Mouse (Mus musculus) hindbrain, embryonic 10.5 days (tissue): ENCODE measurements at regions not wholly inside any gene's neighbourhood (a gene's known extent, or its start where the extent isn't known, plus 50 kb on each side); places are given as distances from the start of the nearest gene placed in this dataset.

Experiments
- DNase-seq: peaks from one replicate; pipeline ENCODE4 v3.0.0-alpha.2; 2017; ENCODE audit warnings: low spot score
- H3K27ac ChIP-seq: fragments of 300-500 bp; sonication (generic); 2 replicates; pipeline ENCODE4 v1.5.1; 2016; ENCODE audit warnings: mild to moderate bottlenecking, moderate library complexity
- H3K27me3 ChIP-seq: fragments of 300-500 bp; sonication (generic); 2 replicates; pipeline ENCODE4 v1.6.1; 2016; ENCODE audit warnings: mild to moderate bottlenecking; ENCODE audit not compliant: poor library complexity, insufficient read depth, severe bottlenecking
- H3K36me3 ChIP-seq: fragments of 300-500 bp; sonication (generic); 2 replicates; pipeline ENCODE4 v1.6.1; 2016; ENCODE audit warnings: mild to moderate bottlenecking, moderate library complexity
- H3K4me1 ChIP-seq: fragments of 300-500 bp; sonication (generic); replicated peaks from 2 replicates; pipeline ENCODE4 v1.6.1; 2016; ENCODE audit warnings: mild to moderate bottlenecking
- H3K4me3 ChIP-seq: fragments of 300-500 bp; sonication (generic); 2 replicates; pipeline ENCODE4 v1.5.1; 2016; ENCODE audit warnings: mild to moderate bottlenecking, moderate library complexity
- H3K9me3 ChIP-seq: fragments of 300-500 bp; sonication (generic); 2 replicates; pipeline ENCODE4 v1.6.1; 2016; ENCODE audit warnings: mild to moderate bottlenecking, moderate library complexity
- WGBS: fragments of 180-500 bp; shearing (Covaris S2); methylation state at CpG from one replicate; pipeline ENCODE4 v1.1.7; 2016; 5-methylcytosine and 5-hydroxymethylcytosine counted together

- no peak for DNase-seq
Observed at GRCm38 (mm10) chrX:22898698-22899051, 466.2 kb downstream of the Klhl13 start.

GRCm38 (mm10) chrX:22898048-22898697 is 466.7 kb downstream of the Klhl13 start:
- Histone ChIP-seq H3K4me1 (no peaks in the 10 kb centered on the region), H3K36me3 (no peaks in the 10 kb centered on the region), H3K27me3 (no peaks in the 10 kb centered on the region), H3K27ac (no peak overlapping the region), H3K9me3 (no peaks in the 10 kb centered on the region), H3K4me3 (no peak overlapping the region)
- no peak for DNase-seq
- WGBS = 48% methylated on average over 7 of the region's 7 CpGs

More at GRCm38 (mm10) chrX:22898698-22899051, 466.2 kb downstream of the Klhl13 start:
- H3K27me3 ChIP-seq = no peaks in the 10 kb centered on the region
- no peak overlapping the region for H3K4me3 ChIP-seq
- no peaks in the 10 kb centered on the region for H3K4me1 ChIP-seq
- no peaks in the 10 kb centered on the region for H3K36me3 ChIP-seq
- WGBS = 67% methylated on average over 1 of the region's 1 CpGs
- no peaks in the 10 kb centered on the region for H3K9me3 ChIP-seq
- H3K27ac ChIP-seq = no peak overlapping the region

- no peak overlapping the region for H3K27ac ChIP-seq
- no peaks in the 10 kb centered on the region for H3K36me3 ChIP-seq
- H3K9me3 ChIP-seq = no peaks in the 10 kb centered on the region; the same call in 1 of the 2 replicates
- no peak for DNase-seq
- H3K27me3 ChIP-seq = no peaks in the 10 kb centered on the region
- H3K4me3 ChIP-seq = no peak overlapping the region
- 85% methylated on average over 1 of the region's 1 CpGs for WGBS
- H3K4me1 ChIP-seq = no peaks in the 10 kb centered on the region
Observed at GRCm38 (mm10) chrX:22869791-22870190, 495.1 kb downstream of the Klhl13 start.

DNA sequence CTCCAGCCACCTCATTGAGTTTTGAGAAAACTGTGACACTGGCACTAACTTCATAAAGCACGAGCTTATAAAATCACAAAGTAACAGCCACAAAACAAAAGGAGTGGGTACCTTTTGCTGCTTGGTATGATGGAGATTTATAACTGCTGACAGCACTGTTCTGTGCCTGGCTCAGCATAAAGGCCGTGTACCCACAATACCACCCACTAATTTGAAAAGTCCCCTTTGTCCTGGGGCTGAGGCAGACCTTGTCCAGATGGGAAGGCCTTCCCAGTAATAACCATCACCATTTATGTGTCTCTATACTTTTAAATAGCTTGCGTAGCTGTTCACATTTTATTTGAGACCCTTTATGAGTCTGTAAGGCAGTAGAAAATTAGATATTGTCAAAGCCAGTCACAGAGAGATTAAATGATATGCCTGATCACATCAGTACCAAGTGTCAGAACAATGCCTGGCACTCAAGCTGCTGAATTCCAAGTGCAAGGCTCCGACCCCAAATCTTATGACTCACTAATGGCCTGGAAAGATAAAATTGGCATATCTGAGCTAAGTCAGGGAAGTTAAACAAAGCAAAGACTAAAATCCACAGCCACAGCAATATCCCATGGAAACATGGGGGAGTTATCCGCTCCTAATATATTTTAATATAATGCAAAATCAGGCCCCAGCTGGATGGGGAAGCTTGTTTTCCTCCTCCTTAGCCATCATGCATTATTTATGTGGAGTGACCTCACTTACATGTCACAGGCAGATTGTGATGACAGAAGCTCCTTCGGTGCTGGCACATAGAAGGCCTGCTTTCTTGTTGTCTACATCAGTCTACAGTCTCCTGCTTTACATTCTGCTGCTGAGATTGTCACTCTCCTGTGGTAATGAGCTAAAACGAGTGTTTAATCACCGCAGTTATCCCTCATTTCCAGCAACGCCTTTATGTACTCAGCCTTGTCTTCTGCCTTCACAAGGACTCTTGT is 515.1 kb downstream of the Klhl13 start:
- DNase-seq = peak; percentile 24
- 52% methylated on average over 9 of the region's 9 CpGs for WGBS
- no peaks in the 10 kb centered on the region for H3K4me1 ChIP-seq
- H3K27me3 ChIP-seq = no peaks in the 10 kb centered on the region
- H3K27ac ChIP-seq = peak overlapping the region; percentile 78
- no peak overlapping the region for H3K4me3 ChIP-seq
- no peaks in the 10 kb centered on the region for H3K9me3 ChIP-seq
- no peaks in the 10 kb centered on the region for H3K36me3 ChIP-seq

GRCm38 (mm10) chrX:22848778-22849177 is 516.1 kb downstream of the Klhl13 start:
- Histone ChIP-seq H3K27ac (no peak overlapping the region), H3K9me3 (no peaks in the 10 kb centered on the region), H3K4me3 (no peak overlapping the region), H3K36me3 (no peaks in the 10 kb centered on the region), H3K27me3 (no peaks in the 10 kb centered on the region), H3K4me1 (no peaks in the 10 kb centered on the region)
- 27% methylated on average over 2 of the region's 2 CpGs for WGBS
- no peak for DNase-seq

DNA sequence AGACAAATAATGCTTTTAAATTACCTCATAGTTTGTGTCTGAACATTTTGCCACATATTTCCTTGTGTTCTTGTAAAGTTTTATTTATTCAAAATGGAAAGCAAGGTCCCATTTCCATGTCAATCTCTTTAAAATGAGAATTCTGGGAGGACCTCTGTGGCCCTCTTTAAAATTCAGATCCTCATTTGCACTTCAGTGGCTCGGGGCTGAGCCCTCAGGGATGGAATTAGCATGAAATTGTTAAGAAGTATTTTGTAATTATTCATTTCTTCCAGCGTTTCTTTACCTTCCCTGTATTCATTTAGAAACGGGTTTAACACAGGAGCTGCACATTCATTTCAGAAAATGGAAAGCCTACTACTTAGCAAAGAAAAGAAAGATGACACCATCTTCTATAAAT is 531.7 kb downstream of the Klhl13 start:
- no peak for DNase-seq
- Histone ChIP-seq H3K9me3 (no peaks in the 10 kb centered on the region), H3K4me3 (no peak overlapping the region), H3K27me3 (no peaks in the 10 kb centered on the region), H3K36me3 (no peaks in the 10 kb centered on the region), H3K4me1 (no peaks in the 10 kb centered on the region), H3K27ac (no peak overlapping the region)
- WGBS = 31% methylated on average over 3 of the region's 3 CpGs

GRCm38 (mm10) chrX:22805184-22805583 is 559.7 kb downstream of the Klhl13 start:
- Histone ChIP-seq H3K4me1 (no peaks in the 10 kb centered on the region), H3K36me3 (no peaks in the 10 kb centered on the region), H3K27me3 (no peaks in the 10 kb centered on the region), H3K4me3 (no peak overlapping the region), H3K27ac (no peak overlapping the region), H3K9me3 (no peaks in the 10 kb centered on the region)
- DNase-seq = no peak
- WGBS = 59% methylated on average over 1 of the region's 1 CpGs

- H3K4me3 ChIP-seq = no peak overlapping the region
- H3K36me3 ChIP-seq = no peaks in the 10 kb centered on the region
- no peaks in the 10 kb centered on the region for H3K9me3 ChIP-seq
- WGBS = 90% methylated on average over 1 of the region's 1 CpGs
- H3K27ac ChIP-seq = no peak overlapping the region
- H3K27me3 ChIP-seq = no peaks in the 10 kb centered on the region
- DNase-seq = no peak
- no peaks in the 10 kb centered on the region for H3K4me1 ChIP-seq
Observed at GRCm38 (mm10) chrX:22769971-22770530, 594.8 kb downstream of the Klhl13 start.

DNA sequence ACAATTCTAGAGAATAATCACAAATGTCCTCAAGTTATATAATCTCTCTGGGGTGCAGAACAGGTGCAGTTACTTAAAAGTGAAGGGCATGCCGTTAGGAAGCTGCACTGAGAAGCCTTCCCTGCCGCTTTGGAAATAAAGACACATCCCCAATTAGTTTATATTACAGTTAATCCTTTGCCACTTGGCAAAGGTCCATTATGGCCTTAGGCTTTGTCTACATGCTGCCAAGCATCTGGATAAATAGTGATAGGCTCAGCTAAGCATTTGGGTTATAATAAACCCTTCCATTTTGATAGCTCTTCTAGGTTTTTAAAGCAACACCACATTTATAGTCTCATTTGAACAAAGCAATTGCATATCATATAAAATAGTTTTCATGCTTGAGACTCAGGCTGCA is 625.6 kb downstream of the Klhl13 start:
- no peaks in the 10 kb centered on the region for H3K4me1 ChIP-seq
- H3K27me3 ChIP-seq = no peaks in the 10 kb centered on the region
- no peaks in the 10 kb centered on the region for H3K36me3 ChIP-seq
- no peak overlapping the region for H3K27ac ChIP-seq
- DNase-seq = no peak
- no peak overlapping the region for H3K4me3 ChIP-seq
- 67% methylated on average over 2 of the region's 2 CpGs for WGBS
- no peaks in the 10 kb centered on the region for H3K9me3 ChIP-seq

DNA sequence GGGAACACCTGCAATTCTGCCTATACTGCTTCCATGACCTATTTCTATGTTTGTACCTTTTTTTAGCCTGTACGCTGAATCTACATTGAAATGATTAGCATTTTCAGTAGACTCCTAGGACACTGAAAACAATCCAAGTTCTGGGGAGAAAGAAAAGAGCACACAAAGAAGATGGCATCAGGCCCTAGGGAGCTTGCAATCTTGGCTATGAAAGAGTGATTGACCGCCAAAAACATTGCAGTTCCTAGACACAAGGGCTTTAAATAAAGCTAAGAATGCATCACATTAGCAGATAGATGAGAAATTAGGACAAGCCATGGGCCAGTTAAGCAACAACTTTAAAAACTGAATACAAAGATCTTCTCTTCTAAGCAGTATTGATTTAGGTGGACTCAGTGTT is 666.7 kb downstream of the Klhl13 start:
- H3K4me1 ChIP-seq = no peaks in the 10 kb centered on the region
- DNase-seq = no peak

GRCm38 (mm10) chrX:22657722-22658342 is 707.0 kb downstream of the Klhl13 start:
- no peak for DNase-seq
- WGBS = 64% methylated on average over 3 of the region's 3 CpGs
- H3K4me3 ChIP-seq = no peak overlapping the region

More for the DNA sequence above, 666.7 kb downstream of the Klhl13 start:
- Histone ChIP-seq H3K4me3 (no peak overlapping the region), H3K27me3 (no peaks in the 10 kb centered on the region), H3K9me3 (no peaks in the 10 kb centered on the region), H3K27ac (no peak overlapping the region), H3K36me3 (no peaks in the 10 kb centered on the region)
- 84% methylated on average over 2 of the region's 2 CpGs for WGBS

More at GRCm38 (mm10) chrX:22657722-22658342, 707.0 kb downstream of the Klhl13 start:
- Histone ChIP-seq H3K27me3 (no peaks in the 10 kb centered on the region), H3K36me3 (no peaks in the 10 kb centered on the region), H3K9me3 (no peaks in the 10 kb centered on the region), H3K27ac (no peak overlapping the region), H3K4me1 (no peaks in the 10 kb centered on the region)
